Mouse (Mus musculus) stomach, embryonic 16.5 days (tissue): ENCODE measurements around the gene 9930111J21Rik2. TPM values are rescaled to one million over a fixed set of nuclear protein-coding genes. Genes with fewer than 3 reads are reported as not detected.
"Not testable (repeated sequence)": the region's sequence is repeated elsewhere in the genome, so short reads cannot be mapped to it uniquely, and the experiment has no call there.

Experiments used
- ATAC-seq: fragments of 200-750 bp; cut with Nextera tagmentation; 2 replicates; pipeline ENCODE4 v1.8.0; 2017; ENCODE audit warnings: moderate number of reproducible peaks, moderate TSS enrichment; ENCODE audit not compliant: insufficient read depth, low FRiP score
- H3K27ac ChIP-seq: fragments of 300-500 bp; sonication (generic); 2 replicates; pipeline ENCODE4 v1.5.1; 2014; ENCODE audit warnings: low read length
- H3K27me3 ChIP-seq: fragments of 300-500 bp; sonication (generic); 2 replicates; pipeline ENCODE4 v1.6.1; 2014; ENCODE audit warnings: low read length, control low read depth, mixed read lengths; ENCODE audit not compliant: control insufficient read depth, insufficient read depth
- H3K36me3 ChIP-seq: fragments of 300-500 bp; sonication (generic); 2 replicates; pipeline ENCODE4 v1.6.1; 2014; ENCODE audit warnings: low read length; ENCODE audit not compliant: control insufficient read depth, insufficient read depth
- H3K4me1 ChIP-seq: fragments of 300-500 bp; sonication (generic); 2 replicates; pipeline ENCODE4 v1.6.1; 2014; ENCODE audit warnings: low read length, control low read depth, mixed read lengths; ENCODE audit not compliant: control insufficient read depth, insufficient read depth
- H3K4me2 ChIP-seq: fragments of 300-500 bp; sonication (generic); 2 replicates; pipeline ENCODE4 v1.6.1; 2014; ENCODE audit warnings: low read depth, low read length, mixed read lengths
- H3K4me3 ChIP-seq: fragments of 300-500 bp; sonication (generic); replicated peaks from 2 replicates; pipeline ENCODE4 v1.5.1; 2014; ENCODE audit warnings: mild to moderate bottlenecking, low read length
- H3K9ac ChIP-seq: fragments of 300-500 bp; sonication (generic); 2 replicates; pipeline ENCODE4 v1.6.1; 2014; ENCODE audit warnings: low read length
- H3K9me3 ChIP-seq: fragments of 300-500 bp; sonication (generic); replicated peaks from 2 replicates; pipeline ENCODE4 v1.6.1; 2016; ENCODE audit warnings: low read length, control low read depth; ENCODE audit not compliant: control insufficient read depth
- WGBS: fragments of 180-500 bp; shearing (Covaris S2); extraction: QIAGEN DNeasy Blood & Tissue Kit; methylation state at CpG from one replicate; pipeline ENCODE4 v1.1.7; 2014; 5-methylcytosine and 5-hydroxymethylcytosine counted together
- polyA plus RNA-seq: library from polyadenylated mRNA; unstranded; fragments of >200 nt; fragmentation: Nextera tagmentation; extraction: Ambion mirVana; gene quantifications from 2 replicates; pipeline ENCODE4 v1.2.1, GENCODE M21; 2015

9930111J21Rik2 gene
- polyA plus RNA-seq, 1 experiment from 2014 or later: 1.1 TPM

DNA sequence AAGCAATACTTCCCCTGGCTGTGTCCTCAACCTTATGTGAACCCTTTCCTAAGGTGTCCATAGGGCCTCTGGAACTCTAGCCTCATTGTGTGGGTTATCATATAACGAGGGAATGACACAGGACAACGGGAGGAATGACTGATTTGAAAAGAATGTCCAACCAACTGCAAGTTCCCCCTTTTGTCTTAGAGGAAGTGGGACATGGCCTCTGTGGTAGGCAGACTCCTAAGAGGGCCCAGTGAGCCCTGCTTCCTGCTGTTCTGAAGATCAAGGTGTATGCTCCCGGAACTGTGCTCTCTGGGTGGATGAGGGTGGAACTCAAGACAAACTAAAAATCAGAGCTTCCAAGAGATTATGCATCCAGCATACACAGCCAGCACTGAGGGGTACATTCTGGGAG, 9.0 kb upstream of the 9930111J21Rik2 start:
- H3K27me3 ChIP-seq, H3K9me3 ChIP-seq, H3K27ac ChIP-seq, H3K4me3 ChIP-seq, H3K4me2 ChIP-seq, ATAC-seq, H3K36me3 ChIP-seq, H3K4me1 ChIP-seq, H3K9ac ChIP-seq: not testable (repeated sequence)
- 59% methylated on average over 2 of the region's 3 CpGs for WGBS

DNA sequence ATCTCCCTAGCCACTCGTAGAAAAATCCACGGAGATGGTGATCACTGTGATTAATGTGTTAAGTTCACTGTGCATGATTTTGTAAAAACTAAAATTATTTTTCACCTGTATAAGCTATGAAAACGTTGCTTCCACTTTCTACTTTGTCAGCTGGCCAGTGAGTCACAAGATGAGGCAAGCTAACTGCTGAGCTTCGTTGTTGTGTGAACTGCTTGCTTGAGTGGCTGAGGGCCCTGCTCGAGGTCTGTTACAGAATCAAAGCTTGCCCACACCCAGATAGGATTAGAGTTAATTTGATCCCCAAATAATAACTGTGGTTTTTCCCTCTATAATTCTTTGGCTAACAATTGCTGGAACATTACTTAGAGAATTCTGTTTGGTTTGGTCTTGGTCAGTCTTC, 852 bp upstream of the 9930111J21Rik2 start:
- not testable (repeated sequence) for ATAC-seq, H3K4me2 ChIP-seq, H3K27ac ChIP-seq, H3K4me3 ChIP-seq, H3K9me3 ChIP-seq, H3K4me1 ChIP-seq, H3K9ac ChIP-seq, H3K27me3 ChIP-seq, H3K36me3 ChIP-seq
- WGBS: no CpG with 5 or more reads among the region's 5 CpGs

DNA sequence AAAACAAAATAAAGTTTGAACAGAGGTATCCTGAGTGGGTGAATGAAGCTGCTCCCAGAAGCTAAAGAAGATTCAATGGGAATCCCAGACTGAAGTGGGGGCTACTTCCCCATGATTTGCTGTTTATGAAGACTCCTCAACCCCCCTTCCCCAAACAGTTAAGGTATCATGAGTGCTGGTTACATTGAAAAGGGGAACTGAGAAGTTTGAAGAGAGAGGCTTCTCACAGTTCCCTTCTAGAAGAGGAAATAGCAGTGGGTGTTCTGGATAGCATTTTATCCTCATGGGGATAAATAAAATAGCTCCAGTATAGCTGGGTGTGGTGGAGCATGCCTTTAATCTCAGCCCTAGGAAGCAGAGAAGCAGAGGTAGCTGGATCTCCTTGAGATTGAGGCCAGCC, 978 bp downstream of the 9930111J21Rik2 start:
- not testable (repeated sequence) for H3K27ac ChIP-seq, H3K36me3 ChIP-seq, H3K4me1 ChIP-seq, H3K4me3 ChIP-seq, H3K27me3 ChIP-seq, H3K4me2 ChIP-seq, ATAC-seq, H3K9ac ChIP-seq, H3K9me3 ChIP-seq

DNA sequence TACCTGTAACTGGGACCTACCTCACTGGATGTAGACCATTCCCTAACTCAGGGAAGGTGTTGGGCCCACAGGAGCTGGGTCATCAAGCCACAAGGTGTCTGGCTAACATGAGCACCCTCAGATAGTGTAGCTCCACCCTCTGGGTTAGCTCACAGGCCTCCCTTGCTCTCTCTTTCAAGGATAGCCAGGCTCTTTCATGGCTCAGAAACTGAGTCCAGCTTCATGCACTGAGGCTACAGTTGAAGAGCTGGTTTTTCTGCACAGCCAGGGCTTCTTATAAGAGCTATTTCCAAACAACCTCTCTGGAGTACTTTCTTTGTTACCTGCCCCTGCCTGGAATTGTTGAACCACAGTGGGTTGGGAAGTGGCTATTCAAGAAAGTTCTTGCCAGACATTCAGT, 39.0 kb downstream of the 9930111J21Rik2 start:
- not testable (repeated sequence) for H3K27ac ChIP-seq, H3K9ac ChIP-seq, H3K9me3 ChIP-seq, H3K4me1 ChIP-seq, H3K4me3 ChIP-seq, ATAC-seq, H3K4me2 ChIP-seq, H3K36me3 ChIP-seq, H3K27me3 ChIP-seq

DNA sequence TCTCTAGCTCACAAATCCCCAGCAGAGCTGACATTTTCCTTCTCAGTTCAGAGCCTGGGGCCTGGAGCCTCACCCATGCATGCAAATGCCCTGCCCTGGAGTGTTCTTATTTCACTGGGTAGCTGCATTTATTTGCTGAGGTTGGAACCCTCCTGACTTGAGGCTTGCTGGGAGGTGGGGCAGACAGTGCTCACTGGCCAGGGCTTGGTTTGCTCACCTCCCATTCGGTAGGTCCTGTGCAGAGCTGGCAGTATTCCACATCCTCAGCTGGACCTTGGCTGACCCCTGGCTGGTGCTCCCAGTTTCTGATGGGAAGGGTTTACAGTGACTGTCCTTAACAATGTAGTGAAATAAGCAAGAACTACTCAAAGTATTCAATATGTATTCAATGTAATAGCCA, 44.3 kb downstream of the 9930111J21Rik2 start:
- not testable (repeated sequence) for ATAC-seq, H3K9ac ChIP-seq, H3K4me1 ChIP-seq, H3K4me2 ChIP-seq, H3K27ac ChIP-seq, H3K27me3 ChIP-seq, H3K4me3 ChIP-seq, H3K9me3 ChIP-seq, H3K36me3 ChIP-seq
- WGBS: 11% methylated on average over 1 of the region's 1 CpGs

DNA sequence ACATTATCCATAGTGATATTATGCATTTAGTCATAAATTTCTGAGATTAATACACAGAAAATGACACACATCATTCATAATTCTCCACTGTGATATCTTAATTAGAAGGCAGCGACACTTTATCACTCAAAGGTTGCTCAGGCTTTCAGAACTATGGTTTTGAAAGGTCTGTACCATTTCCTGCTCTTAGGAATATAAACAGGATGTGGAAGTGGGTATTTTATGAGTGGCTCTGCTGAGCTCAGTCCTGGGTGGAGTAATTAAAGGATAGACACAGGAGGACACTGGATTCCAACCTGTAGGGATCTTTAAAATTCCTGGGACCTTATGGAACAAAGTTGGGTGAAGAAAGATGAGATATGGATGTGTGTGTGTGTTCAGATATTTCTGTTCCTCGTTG, 44.7 kb downstream of the 9930111J21Rik2 start:
- H3K9ac ChIP-seq, H3K36me3 ChIP-seq, H3K4me1 ChIP-seq, H3K4me3 ChIP-seq, H3K4me2 ChIP-seq, H3K27me3 ChIP-seq, H3K9me3 ChIP-seq, ATAC-seq, H3K27ac ChIP-seq: not testable (repeated sequence)
- 65% methylated on average over 2 of the region's 2 CpGs for WGBS

DNA sequence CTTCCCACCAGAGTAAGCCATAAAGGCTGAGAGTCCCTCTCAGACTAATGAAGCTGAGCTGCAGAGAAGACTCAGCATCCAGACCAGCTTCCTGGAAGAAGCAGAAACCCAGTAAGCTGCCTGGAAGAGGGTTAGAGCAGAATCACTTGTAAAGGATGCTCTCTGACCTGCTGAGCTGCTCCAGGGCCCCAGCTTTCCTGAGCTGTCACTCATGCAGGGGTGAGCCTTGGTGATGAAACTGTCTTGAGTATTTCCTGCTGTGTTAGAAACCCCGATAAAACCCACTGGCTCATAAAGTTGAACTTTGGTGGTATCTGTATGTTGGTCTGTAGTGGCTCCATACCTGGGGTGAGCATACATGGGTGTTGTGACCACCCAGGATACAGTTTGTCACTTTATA, 50.6 kb downstream of the 9930111J21Rik2 start:
- H3K9me3 ChIP-seq, H3K4me3 ChIP-seq, H3K27me3 ChIP-seq, H3K4me2 ChIP-seq, ATAC-seq, H3K4me1 ChIP-seq, H3K36me3 ChIP-seq, H3K27ac ChIP-seq, H3K9ac ChIP-seq: not testable (repeated sequence)
- 81% methylated on average over 1 of the region's 1 CpGs for WGBS

DNA sequence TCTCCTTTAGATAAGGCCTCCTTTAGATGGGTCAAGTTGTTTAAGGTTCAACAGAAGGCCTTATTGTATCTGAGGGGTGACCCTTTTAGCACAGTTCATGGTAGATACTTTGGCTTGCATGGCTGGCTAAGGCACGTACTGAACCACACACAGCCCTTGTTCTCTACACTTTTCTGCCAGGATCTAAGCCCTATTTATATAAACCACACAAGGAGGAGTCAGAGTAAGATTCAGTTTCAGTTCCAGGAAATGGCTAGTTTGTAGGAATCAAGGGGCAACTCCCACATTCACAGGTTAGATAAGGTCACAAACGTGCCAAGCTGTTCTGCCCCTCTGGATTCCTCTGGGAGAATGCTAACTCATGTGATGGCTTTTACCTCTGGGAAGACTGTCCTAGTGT, 57.0 kb downstream of the 9930111J21Rik2 start, which contains the start of gene Tgtp1:
TSS of gene Tgtp1 (minus strand) at position 155 of the 400 bp plus-strand sequence.
- H3K4me3 ChIP-seq, H3K27me3 ChIP-seq, H3K27ac ChIP-seq, H3K9ac ChIP-seq, H3K9me3 ChIP-seq, H3K4me1 ChIP-seq, H3K36me3 ChIP-seq, ATAC-seq, H3K4me2 ChIP-seq: not testable (repeated sequence)
- WGBS: 21% methylated on average over 2 of the region's 2 CpGs

DNA sequence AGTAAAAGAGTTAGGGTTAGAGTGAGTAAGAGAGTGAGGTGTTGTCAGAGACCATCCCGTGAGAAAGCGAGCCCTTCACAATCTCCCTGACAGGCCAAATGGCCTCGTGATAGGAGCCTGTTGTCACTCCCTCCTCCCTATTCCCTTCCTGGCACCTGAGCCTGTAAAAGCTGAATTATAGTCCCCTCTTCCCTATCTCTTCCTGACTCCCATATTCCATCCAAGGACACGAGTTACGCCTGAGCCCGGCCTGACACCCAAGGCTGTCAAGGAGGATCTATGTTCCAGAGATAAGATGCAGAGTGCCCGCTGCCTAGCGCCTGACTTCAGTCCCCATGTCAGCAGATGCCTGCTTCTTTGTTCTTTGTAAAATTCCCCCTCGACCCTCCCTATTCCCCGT, 57.7 kb downstream of the 9930111J21Rik2 start:
- WGBS: 35% methylated on average over 10 of the region's 10 CpGs
- H3K36me3 ChIP-seq, H3K27me3 ChIP-seq, ATAC-seq, H3K27ac ChIP-seq, H3K9ac ChIP-seq, H3K4me3 ChIP-seq, H3K4me2 ChIP-seq, H3K4me1 ChIP-seq, H3K9me3 ChIP-seq: not testable (repeated sequence)
